Mouse (Mus musculus): ENCODE results near the gene Fbxo42. TPM values are rescaled to one million over a fixed set of nuclear protein-coding genes. Genes with fewer than 3 reads are reported as not detected.

Gene Fbxo42
- total and polyA plus RNA-seq, 3 experiments, result 11.2 to 260 (median 23.1) TPM

- H3K27me3 ChIP-seq (ENCODE audit: control insufficient read depth in 1 of 2, insufficient read depth in 2 of 2, low read length in 2 of 2), result no peaks in the 10 kb centered on the region
- 0 out of 4 replicates have a peak, but pooled peaks cover 0 to 3% of the 10 kb centered on the region in 2 experiments for H3K4me1 ChIP-seq (ENCODE audit: control insufficient read depth in 1 of 2, insufficient read depth in 2 of 2, low read length in 2 of 2)
- H3K4me3 ChIP-seq (ENCODE audit: control insufficient read depth in 1 of 2, insufficient read depth in 1 of 2, low read depth in 2 of 2, low read length in 2 of 2), result no peak overlapping the region
- no peaks in the 10 kb centered on the region for H3K9me3 ChIP-seq (replicated peaks; ENCODE audit: insufficient read depth, low read length)
- no peak overlapping the region for H3K27ac ChIP-seq (ENCODE audit: control insufficient read depth, low read depth, low read length)
- no peak for TF ChIP-seq MAFK (IDR thresholded peaks at IDR 0.05; ENCODE audit: borderline replicate concordance, low read depth, low read length)
- no peak for TF ChIP-seq EP300 (IDR thresholded peaks at IDR 0.05; ENCODE audit: low read depth in 1 of 2, low read length in 2 of 2)
- no peak for TF ChIP-seq TCF12 (IDR thresholded peaks at IDR 0.05; ENCODE audit: low read depth, low read length)
- no peak for TF ChIP-seq TAL1 (IDR thresholded peaks at IDR 0.05; ENCODE audit: low read length)
- no peak for TF ChIP-seq BHLHE40 (IDR thresholded peaks at IDR 0.05; ENCODE audit: borderline replicate concordance, low read depth, low read length)
- no peak for TF ChIP-seq USF1 (IDR thresholded peaks at IDR 0.05; ENCODE audit: low read depth, low read length)
- no peak for TF ChIP-seq SMC3 (IDR thresholded peaks at IDR 0.05; ENCODE audit: low read depth, low read length)
- no peak for TF ChIP-seq POLR2AphosphoS2 (IDR thresholded peaks at IDR 0.05; ENCODE audit: low read length)
- no peak for TF ChIP-seq TBP (IDR thresholded peaks at IDR 0.05; ENCODE audit: low read depth, low read length)
- no peak for TF ChIP-seq POLR2A (IDR thresholded peaks at IDR 0.05; ENCODE audit: control insufficient read depth in 1 of 2, insufficient read depth in 1 of 2, low read depth in 1 of 2, low read length in 2 of 2, poor library complexity in 1 of 2)
- TF ChIP-seq ELF1 (IDR thresholded peaks at IDR 0.05; ENCODE audit: low read depth, low read length), result no peak
- TF ChIP-seq CHD1 (IDR thresholded peaks at IDR 0.05; ENCODE audit: low read depth, low read length), result no peak
- no peak for TF ChIP-seq MYC (IDR thresholded peaks at IDR 0.05; ENCODE audit: low read depth, low read length)
- no peak for DNase-seq (ENCODE audit: low read depth, low spot score)
- peaks cover 0 to 11% of the 10 kb centered on the region in 2 experiments; a peak in 3 of 4 replicates for H3K36me3 ChIP-seq (ENCODE audit: control insufficient read depth in 1 of 2, insufficient read depth in 2 of 2, low read length in 2 of 2)
- H3K79me2 ChIP-seq (ENCODE audit: control insufficient read depth, insufficient read depth, low read length, poor library complexity), result no peaks in the 10 kb centered on the region
- no peak overlapping the region for H3K9ac ChIP-seq (ENCODE audit: control insufficient read depth, low read depth, low read length, poor library complexity, severe bottlenecking)
These were observed 24.4 kb downstream of the Fbxo42 start for GRCm38 (mm10) chr4:141172121-141172520.

- Histone ChIP-seq H3K27me3 (ENCODE audit: control insufficient read depth in 1 of 2, insufficient read depth in 2 of 2, low read length in 2 of 2) (no peaks in the 10 kb centered on the region), H3K4me1 (ENCODE audit: control insufficient read depth in 1 of 2, insufficient read depth in 2 of 2, low read length in 2 of 2) (no peaks in the 10 kb centered on the region), H3K79me2 (ENCODE audit: control insufficient read depth, insufficient read depth, low read length, poor library complexity) (no peaks in the 10 kb centered on the region), H3K36me3 (ENCODE audit: control insufficient read depth in 1 of 2, insufficient read depth in 2 of 2, low read length in 2 of 2) (peaks cover 0 to 7% of the 10 kb centered on the region in 2 experiments; a peak in 2 of 4 replicates), H3K27ac (ENCODE audit: control insufficient read depth, low read depth, low read length) (no peak overlapping the region), H3K4me3 (ENCODE audit: control insufficient read depth in 1 of 2, insufficient read depth in 1 of 2, low read depth in 2 of 2, low read length in 2 of 2) (no peak overlapping the region), H3K9me3 (replicated peaks; ENCODE audit: insufficient read depth, low read length) (no peaks in the 10 kb centered on the region), H3K9ac (ENCODE audit: control insufficient read depth, low read depth, low read length, poor library complexity, severe bottlenecking) (no peak overlapping the region)
- DNase-seq (ENCODE audit: low read depth, low spot score), result no peak
- no peak for TF ChIP-seq HCFC1 (IDR thresholded peaks at IDR 0.05; ENCODE audit: low read depth, low read length)
These were observed 28.1 kb downstream of the Fbxo42 start for GRCm38 (mm10) chr4:141175783-141176182.

GRCm38 (mm10) chr4:141176328-141176838 is 28.7 kb downstream of the Fbxo42 start:
- H3K4me3 ChIP-seq (ENCODE audit: control insufficient read depth in 1 of 2, insufficient read depth in 1 of 2, low read depth in 2 of 2, low read length in 2 of 2), result no peak overlapping the region
- no peaks in the 10 kb centered on the region for H3K27me3 ChIP-seq (ENCODE audit: control insufficient read depth in 1 of 2, insufficient read depth in 2 of 2, low read length in 2 of 2)
- TF ChIP-seq MAFK (IDR thresholded peaks at IDR 0.05; ENCODE audit: borderline replicate concordance, low read depth, low read length) (no peak), TCF12 (IDR thresholded peaks at IDR 0.05; ENCODE audit: low read depth, low read length) (no peak), ZKSCAN1 (IDR thresholded peaks at IDR 0.05; ENCODE audit: low read depth, low read length) (no peak)
- no peaks in the 10 kb centered on the region; the same call in 1 of the 2 replicates for H3K79me2 ChIP-seq (ENCODE audit: control insufficient read depth, insufficient read depth, low read length, poor library complexity)
- no peaks in the 10 kb centered on the region for H3K4me1 ChIP-seq (ENCODE audit: control insufficient read depth in 1 of 2, insufficient read depth in 2 of 2, low read length in 2 of 2)
- no peak overlapping the region for H3K9ac ChIP-seq (ENCODE audit: control insufficient read depth, low read depth, low read length, poor library complexity, severe bottlenecking)
- no peak for DNase-seq (ENCODE audit: low read depth, low spot score)
- no peaks in the 10 kb centered on the region for H3K9me3 ChIP-seq (replicated peaks; ENCODE audit: insufficient read depth, low read length)
- peaks cover 0 to 4% of the 10 kb centered on the region in 2 experiments; a peak in 2 of 4 replicates for H3K36me3 ChIP-seq (ENCODE audit: control insufficient read depth in 1 of 2, insufficient read depth in 2 of 2, low read length in 2 of 2)
- no peak overlapping the region for H3K27ac ChIP-seq (ENCODE audit: control insufficient read depth, low read depth, low read length)
